Mouse (Mus musculus) frontal cortex, postnatal 14 days (tissue): ENCODE results near the gene Gbf1.

ENCODE experiments used
- DNase-seq, 2 experiments: peaks; one replicate each; pipeline ENCODE4 v3.0.0; 2022; ENCODE audit warnings: low spot score in 2 of 2

Gbf1 gene

GRCm38 (mm10) chr19:46315752-46316610, 163.7 kb downstream of the Gbf1 start:
- peak; percentile 6 to 8 for DNase-seq

DNA sequence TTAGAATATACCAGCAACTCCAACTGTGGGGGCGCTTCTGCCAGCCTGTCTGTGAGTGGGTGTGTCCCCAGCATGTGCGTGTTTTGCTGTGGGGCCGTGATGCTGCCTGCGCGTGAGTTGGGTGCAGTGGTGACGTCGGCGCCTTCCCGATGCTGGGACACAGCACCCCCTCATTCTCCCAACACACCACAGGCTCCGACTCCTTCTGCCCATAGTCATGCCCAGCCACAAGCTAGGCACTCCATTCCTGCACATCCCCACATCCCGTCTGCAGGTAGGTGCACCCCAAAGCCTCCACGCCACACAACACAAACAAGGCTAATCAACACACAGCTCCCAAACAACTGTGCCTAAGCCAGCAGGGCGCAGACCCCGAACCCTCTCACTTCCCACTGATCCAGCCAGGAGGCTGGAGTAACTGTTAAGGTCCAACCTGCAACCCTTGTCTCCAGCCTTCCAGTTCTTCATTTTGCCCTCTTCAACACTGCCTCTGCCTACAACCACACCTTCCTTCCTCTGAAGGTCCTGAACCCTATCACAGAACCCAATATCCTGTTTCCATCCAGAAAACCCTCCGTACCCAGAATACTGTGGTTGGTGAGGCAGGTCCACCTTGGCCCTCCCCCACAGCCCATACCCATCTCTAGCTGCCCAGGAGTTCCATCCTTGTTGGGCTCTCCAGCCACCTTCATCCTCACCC, 164.7 kb downstream of the Gbf1 start:
- peak; percentile 64 to 65 for DNase-seq

GRCm38 (mm10) chr19:46317546-46317885, 165.2 kb downstream of the Gbf1 start:
- DNase-seq = peak; percentile 21 to 22

GRCm38 (mm10) chr19:46318031-46318471, 165.7 kb downstream of the Gbf1 start:
- peak; percentile 45 for DNase-seq

- peak; percentile 85 to 88 for DNase-seq
Measured at GRCm38 (mm10) chr19:46318586-46319378, 166.5 kb downstream of the Gbf1 start.

GRCm38 (mm10) chr19:46320076-46320785, 167.9 kb downstream of the Gbf1 start:
- DNase-seq = peak in 1 of 2 experiments; percentile 5

GRCm38 (mm10) chr19:46321101-46321943, 169.0 kb downstream of the Gbf1 start:
- peak in 1 of 2 experiments; percentile 4 for DNase-seq

DNA sequence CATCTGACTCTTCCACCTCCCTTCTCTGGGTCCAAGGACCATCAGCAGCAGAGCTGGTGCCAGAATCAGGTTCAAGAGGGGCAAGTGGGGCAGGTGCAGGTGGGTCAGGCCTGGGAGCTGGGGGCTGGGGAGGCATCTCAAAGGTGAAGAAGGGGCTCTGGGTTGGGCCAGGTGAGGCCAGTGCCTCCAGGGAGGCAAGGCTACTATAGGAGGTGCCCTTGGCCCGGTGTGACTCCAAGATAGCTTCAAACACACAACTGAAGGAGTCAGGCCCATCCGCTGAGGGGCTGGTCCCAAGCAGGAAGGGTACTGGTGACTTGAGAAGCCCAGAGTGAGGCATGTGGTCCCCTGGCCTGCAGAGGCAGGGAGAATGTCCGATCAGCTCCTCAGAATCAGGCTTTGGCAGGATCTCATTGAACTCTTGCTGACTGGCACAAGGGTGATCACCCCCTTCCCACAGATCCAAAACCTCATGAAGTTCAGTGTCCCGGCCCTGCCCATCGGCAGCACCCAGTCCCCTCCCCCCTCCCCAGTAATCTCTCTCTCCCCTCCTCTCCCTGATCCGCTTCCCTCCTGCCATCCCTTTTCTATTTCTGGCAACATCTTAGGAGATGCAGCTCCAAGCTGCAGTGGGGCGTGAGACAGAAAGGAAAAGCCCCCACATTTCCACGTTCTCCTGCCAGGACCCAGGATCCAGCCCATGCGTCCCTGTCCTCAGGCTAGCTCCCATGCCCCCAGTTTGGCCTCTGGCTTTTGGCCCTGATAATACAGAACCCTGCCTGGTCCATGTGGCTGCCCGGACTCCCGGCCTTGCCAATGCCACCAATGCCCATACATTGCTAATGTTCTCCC, 170.1 kb downstream of the Gbf1 start:
- DNase-seq = no peak

DNA sequence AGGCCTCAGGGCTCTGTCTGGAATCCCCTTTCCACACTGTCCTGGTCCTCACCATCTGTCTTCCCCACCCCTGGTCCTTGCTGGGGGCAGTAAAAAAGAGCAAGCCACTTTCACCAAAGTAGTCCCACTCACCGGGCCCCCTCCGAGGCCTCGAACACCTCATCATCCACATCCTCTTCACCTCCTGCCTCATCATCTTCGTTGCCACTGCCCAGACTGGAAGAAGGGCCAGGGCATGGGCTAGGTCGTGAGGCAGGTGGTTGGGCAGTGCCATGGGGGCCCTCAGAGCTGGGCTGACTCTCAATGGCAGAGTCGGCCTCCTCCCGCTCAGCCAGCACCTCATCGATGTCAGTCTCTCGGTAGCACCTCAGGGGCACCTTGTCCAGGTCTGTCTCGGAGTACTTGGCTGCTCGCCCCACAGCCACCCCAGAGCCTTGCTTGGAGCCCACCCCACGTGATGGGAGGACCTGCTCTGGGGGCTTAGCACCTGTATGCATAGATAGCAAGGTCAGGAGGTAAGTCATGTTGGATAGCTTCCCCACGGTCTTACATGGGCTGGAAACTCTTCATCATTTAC, 170.8 kb downstream of the Gbf1 start:
- DNase-seq = no peak

GRCm38 (mm10) chr19:46323716-46324115, 171.4 kb downstream of the Gbf1 start:
- no peak for DNase-seq

GRCm38 (mm10) chr19:46324366-46324765, 172.1 kb downstream of the Gbf1 start:
- DNase-seq = no peak

GRCm38 (mm10) chr19:46324918-46325317, 172.6 kb downstream of the Gbf1 start:
- DNase-seq = no peak

- DNase-seq = no peak
Measured at GRCm38 (mm10) chr19:46326019-46326755, 173.9 kb downstream of the Gbf1 start.

DNA sequence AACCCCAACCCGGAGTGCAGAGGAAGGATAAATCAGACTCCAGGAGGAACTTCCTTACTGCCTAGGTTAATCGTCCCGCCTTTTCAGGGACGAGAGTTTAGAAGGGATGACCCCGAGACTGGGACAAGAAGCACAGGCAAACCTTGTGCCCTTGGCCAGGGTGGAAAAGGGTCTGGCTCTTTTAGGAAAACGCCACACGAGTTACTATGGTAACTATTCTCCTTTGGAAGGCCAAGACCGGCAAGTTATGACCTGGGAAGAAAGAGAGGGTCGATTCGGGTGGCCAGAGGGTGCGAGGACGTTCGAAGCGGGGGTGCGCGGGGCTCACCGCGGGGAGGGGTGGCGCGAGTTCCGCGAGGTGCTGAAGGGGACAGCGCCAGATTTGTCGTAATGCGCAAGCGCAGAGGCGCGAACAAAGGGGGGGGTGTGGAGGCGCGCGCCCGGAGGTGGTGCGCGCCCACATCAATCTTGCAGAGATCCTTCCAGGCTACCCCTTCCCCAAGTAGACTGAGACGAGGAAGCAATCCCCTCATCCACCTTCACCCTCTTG, 174.5 kb downstream of the Gbf1 start, which contains the start of gene Psd:
TSS of gene Psd (minus strand) at position 401 of the 550 bp plus-strand sequence.
- peak; percentile 56 to 61 for DNase-seq

- peak in 1 of 2 experiments; percentile 5 for DNase-seq
Measured at GRCm38 (mm10) chr19:46327531-46328064, 175.3 kb downstream of the Gbf1 start.

DNA sequence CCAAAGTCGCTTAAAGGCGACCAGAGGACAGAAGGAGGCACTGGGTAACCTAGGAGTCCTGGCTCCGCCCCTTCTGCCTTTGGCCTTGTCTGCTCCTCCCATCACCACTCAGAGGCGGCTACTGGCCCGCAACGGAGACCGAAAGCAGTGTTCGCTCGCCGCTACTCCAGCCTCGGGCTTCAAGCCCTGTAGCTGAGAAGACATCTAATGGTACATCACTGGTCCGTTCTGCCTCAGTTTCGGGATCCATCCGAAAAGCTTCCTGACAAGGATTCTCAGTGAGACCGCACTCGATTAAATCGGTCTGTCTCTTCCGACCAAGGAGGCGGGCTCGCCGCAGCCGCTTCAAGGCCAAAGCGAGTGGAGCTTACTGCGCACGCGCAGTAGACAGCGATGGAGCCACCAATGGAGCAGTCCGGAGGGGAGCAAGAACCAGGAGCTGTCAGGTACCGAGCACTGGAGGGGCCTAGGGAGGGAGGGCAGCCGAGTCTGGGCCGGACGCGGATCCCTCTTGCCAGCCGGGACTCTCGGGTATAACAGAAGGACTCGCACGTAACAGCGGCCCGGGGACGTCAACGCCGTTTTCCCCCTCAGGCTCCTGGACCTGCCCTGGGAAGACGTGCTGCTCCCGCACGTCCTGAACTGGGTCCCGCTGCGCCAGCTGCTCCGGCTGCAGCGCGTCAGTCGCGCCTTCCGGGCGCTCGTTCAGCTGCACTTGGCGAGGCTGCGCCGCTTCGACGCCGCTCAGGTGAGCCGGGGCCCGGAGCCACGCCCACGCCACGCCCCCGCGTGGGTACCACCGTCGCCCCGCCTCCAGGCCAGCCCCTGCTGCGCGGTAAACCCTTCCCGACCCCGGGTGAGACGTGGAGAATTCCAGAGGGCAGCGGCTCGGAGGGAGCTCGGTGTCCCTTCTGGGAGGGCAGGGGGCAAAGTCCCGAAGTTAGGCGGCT, 176.0 kb downstream of the Gbf1 start, which contains the start of gene Fbxl15:
TSS of gene Fbxl15 (plus strand) at position 104 of the 950 bp plus-strand sequence.
- DNase-seq = peak; percentile 95 to 96
